Mouse (Mus musculus) stomach, embryonic 14.5 days (tissue): Measurements from ENCODE around the gene Zfp710. TPM values are rescaled to one million over a fixed set of nuclear protein-coding genes. Genes with fewer than 3 reads are reported as not detected.

ENCODE experiments used
- ATAC-seq: fragments of 200-750 bp; cut with Nextera tagmentation; 2 replicates; pipeline ENCODE4 v1.8.0; 2017; ENCODE audit warnings: low read depth, moderate TSS enrichment; ENCODE audit not compliant: insufficient number of reproducible peaks, insufficient read depth, low FRiP score
- H3K27ac ChIP-seq: fragments of 300-500 bp; sonication (generic); 2 replicates; pipeline ENCODE4 v1.5.1; 2014; ENCODE audit warnings: mild to moderate bottlenecking, low read length, moderate library complexity, mixed read lengths
- H3K27me3 ChIP-seq: fragments of 300-500 bp; sonication (generic); 2 replicates; pipeline ENCODE4 v1.6.1; 2014; ENCODE audit warnings: low read length, control low read depth, mixed read lengths; ENCODE audit not compliant: control insufficient read depth, insufficient read depth
- H3K36me3 ChIP-seq: fragments of 300-500 bp; sonication (generic); 2 replicates; pipeline ENCODE4 v1.6.1; 2014; ENCODE audit warnings: mild to moderate bottlenecking, control low read depth, low read length, moderate library complexity, mixed read lengths; ENCODE audit not compliant: control insufficient read depth, insufficient read depth
- H3K4me1 ChIP-seq: fragments of 300-500 bp; sonication (generic); 2 replicates; pipeline ENCODE4 v1.6.1; 2014; ENCODE audit warnings: low read length, control low read depth, mixed read lengths; ENCODE audit not compliant: control insufficient read depth, insufficient read depth
- H3K4me2 ChIP-seq: fragments of 300-500 bp; sonication (generic); replicated peaks from 2 replicates; pipeline ENCODE4 v1.6.1; 2014; ENCODE audit warnings: low read depth, low read length, control low read depth
- H3K4me3 ChIP-seq: fragments of 300-500 bp; sonication (generic); 2 replicates; pipeline ENCODE4 v1.5.1; 2014; ENCODE audit warnings: low read depth, low read length, control low read depth
- H3K9ac ChIP-seq: fragments of 300-500 bp; sonication (generic); replicated peaks from 2 replicates; pipeline ENCODE4 v1.6.1; 2014; ENCODE audit warnings: low read depth, mild to moderate bottlenecking, control low read depth, low read length, moderate library complexity, mixed read lengths
- H3K9me3 ChIP-seq: fragments of 300-500 bp; sonication (generic); 2 replicates; pipeline ENCODE4 v1.6.1; 2016; ENCODE audit warnings: low read depth, low read length, control low read depth; ENCODE audit not compliant: control insufficient read depth
- WGBS: fragments of 180-500 bp; shearing (Covaris S2); extraction: QIAGEN DNeasy Blood & Tissue Kit; methylation state at CpG from one replicate; pipeline ENCODE4 v1.1.7; 2014; 5-methylcytosine and 5-hydroxymethylcytosine counted together
- polyA plus RNA-seq: library from polyadenylated mRNA; unstranded; fragments of >200 nt; fragmentation: Nextera tagmentation; extraction: Ambion mirVana; gene quantifications from 2 replicates; pipeline ENCODE4 v1.2.1, GENCODE M21; 2014

The Zfp710 gene
- polyA plus RNA-seq, 1 experiment from 2014 or later: 16.4 TPM

- H3K9ac ChIP-seq: no peak overlapping the region
- H3K4me3 ChIP-seq: no peak overlapping the region
- peaks cover 93% of the 10 kb centered on the region for H3K36me3 ChIP-seq
- H3K4me2 ChIP-seq: no peak overlapping the region
- ATAC-seq: no peak
- WGBS: 89% methylated on average over 13 of the region's 13 CpGs
- H3K4me1 ChIP-seq: no peaks in the 10 kb centered on the region
- no peaks in the 10 kb centered on the region for H3K9me3 ChIP-seq
- H3K27ac ChIP-seq: no peak overlapping the region
- H3K27me3 ChIP-seq: no peaks in the 10 kb centered on the region
Observed at GRCm38 (mm10) chr7:80098389-80098976, 73.9 kb downstream of the Zfp710 start.

- no peaks in the 10 kb centered on the region for H3K4me1 ChIP-seq
- no peak overlapping the region for H3K9ac ChIP-seq
- H3K36me3 ChIP-seq: peaks cover 54% of the 10 kb centered on the region
- H3K4me3 ChIP-seq: no peak overlapping the region
- no peak overlapping the region for H3K27ac ChIP-seq
- no peaks in the 10 kb centered on the region for H3K9me3 ChIP-seq
- H3K4me2 ChIP-seq: no peak overlapping the region
- no peak for ATAC-seq
- 81% methylated on average over 3 of the region's 3 CpGs for WGBS
- no peaks in the 10 kb centered on the region for H3K27me3 ChIP-seq
Observed at GRCm38 (mm10) chr7:80103335-80103734, 78.7 kb downstream of the Zfp710 start.

GRCm38 (mm10) chr7:80105637-80106390 lies 81.2 kb downstream of the Zfp710 start:
- no peak overlapping the region for H3K4me3 ChIP-seq
- H3K36me3 ChIP-seq: peaks cover 41% of the 10 kb centered on the region
- H3K4me2 ChIP-seq: no peak overlapping the region
- no peak overlapping the region for H3K9ac ChIP-seq
- 93% methylated on average over 4 of the region's 4 CpGs for WGBS
- no peak for ATAC-seq
- no peaks in the 10 kb centered on the region for H3K4me1 ChIP-seq
- no peaks in the 10 kb centered on the region for H3K27me3 ChIP-seq
- no peaks in the 10 kb centered on the region for H3K9me3 ChIP-seq
- H3K27ac ChIP-seq: no peak overlapping the region

- 100% methylated on average over 1 of the region's 1 CpGs for WGBS
- peaks cover 34% of the 10 kb centered on the region for H3K36me3 ChIP-seq
- no peaks in the 10 kb centered on the region for H3K27me3 ChIP-seq
- no peak overlapping the region for H3K4me3 ChIP-seq
- H3K4me2 ChIP-seq: no peak overlapping the region
- no peaks in the 10 kb centered on the region for H3K9me3 ChIP-seq
- no peak overlapping the region for H3K27ac ChIP-seq
- no peak overlapping the region for H3K9ac ChIP-seq
- H3K4me1 ChIP-seq: peaks cover 6% of the 10 kb centered on the region
- no peak for ATAC-seq
Observed at GRCm38 (mm10) chr7:80106441-80106840, 81.8 kb downstream of the Zfp710 start.

- no peaks in the 10 kb centered on the region for H3K9me3 ChIP-seq
- H3K36me3 ChIP-seq: peaks cover 18% of the 10 kb centered on the region
- ATAC-seq: no peak
- no peak overlapping the region for H3K9ac ChIP-seq
- H3K4me3 ChIP-seq: no peak overlapping the region
- no peak overlapping the region for H3K27ac ChIP-seq
- H3K4me1 ChIP-seq: peaks cover 26% of the 10 kb centered on the region
- no peak overlapping the region for H3K4me2 ChIP-seq
- WGBS: 73% methylated on average over 9 of the region's 9 CpGs
- no peaks in the 10 kb centered on the region for H3K27me3 ChIP-seq
Observed at GRCm38 (mm10) chr7:80111066-80112045, 86.7 kb downstream of the Zfp710 start.

- H3K4me1 ChIP-seq: peaks cover 26% of the 10 kb centered on the region
- peak overlapping the region; percentile 93 for H3K4me2 ChIP-seq
- no peak for ATAC-seq
- H3K27me3 ChIP-seq: no peaks in the 10 kb centered on the region
- peak overlapping the region; percentile 98 for H3K4me3 ChIP-seq
- peak overlapping the region; percentile 97 for H3K27ac ChIP-seq
- no peaks in the 10 kb centered on the region for H3K9me3 ChIP-seq
- peaks cover 7% of the 10 kb centered on the region for H3K36me3 ChIP-seq
- WGBS: 8% methylated on average over 10 of the region's 10 CpGs
- peak overlapping the region; percentile 98 for H3K9ac ChIP-seq
Observed at GRCm38 (mm10) chr7:80113989-80114388, 89.4 kb downstream of the Zfp710 start.

- peak overlapping the region; percentile 93 for H3K4me2 ChIP-seq
- under 1% methylated on average over 50 of the region's 52 CpGs for WGBS
- peak overlapping the region; percentile 97 for H3K27ac ChIP-seq
- H3K9ac ChIP-seq: peak overlapping the region; percentile 98
- no peaks in the 10 kb centered on the region for H3K9me3 ChIP-seq
- no peaks in the 10 kb centered on the region for H3K27me3 ChIP-seq
- peaks cover 26% of the 10 kb centered on the region for H3K4me1 ChIP-seq
- H3K4me3 ChIP-seq: peak overlapping the region; percentile 98
- peaks cover 7% of the 10 kb centered on the region for H3K36me3 ChIP-seq
- peak; percentile 63 for ATAC-seq
Observed at GRCm38 (mm10) chr7:80114451-80115223, 90.0 kb downstream of the Zfp710 start.

GRCm38 (mm10) chr7:80115224-80115590 lies 90.6 kb downstream of the Zfp710 start, which contains the start of gene Idh2:
Idh2 (minus strand) TSS chr7:80115392.
- Histone ChIP-seq H3K4me1 (peaks cover 26% of the 10 kb centered on the region), H3K9ac (peak within 1 kb of the TSS; percentile 98), H3K4me3 (peak within 1 kb of the TSS; percentile 98), H3K36me3 (peaks cover 4% of the 10 kb centered on the region), H3K27me3 (no peaks in the 10 kb centered on the region), H3K4me2 (peak within 1 kb of the TSS; percentile 93), H3K27ac (peak within 1 kb of the TSS; percentile 97), H3K9me3 (no peaks in the 10 kb centered on the region)
- ATAC-seq: peak; percentile 96
- WGBS: under 1% methylated on average over 29 of the region's 29 CpGs
